Mouse (Mus musculus): ENCODE results near the gene Mpc1. TPM values are rescaled to one million over a fixed set of nuclear protein-coding genes. Genes with fewer than 3 reads are reported as not detected.
"Not testable (repeated sequence)": the region's sequence is repeated elsewhere in the genome, so short reads cannot be mapped to it uniquely, and the experiment has no call there.

Mpc1 gene
- polyA plus RNA-seq, 2 experiments: 95.6 to 184 TPM

DNA sequence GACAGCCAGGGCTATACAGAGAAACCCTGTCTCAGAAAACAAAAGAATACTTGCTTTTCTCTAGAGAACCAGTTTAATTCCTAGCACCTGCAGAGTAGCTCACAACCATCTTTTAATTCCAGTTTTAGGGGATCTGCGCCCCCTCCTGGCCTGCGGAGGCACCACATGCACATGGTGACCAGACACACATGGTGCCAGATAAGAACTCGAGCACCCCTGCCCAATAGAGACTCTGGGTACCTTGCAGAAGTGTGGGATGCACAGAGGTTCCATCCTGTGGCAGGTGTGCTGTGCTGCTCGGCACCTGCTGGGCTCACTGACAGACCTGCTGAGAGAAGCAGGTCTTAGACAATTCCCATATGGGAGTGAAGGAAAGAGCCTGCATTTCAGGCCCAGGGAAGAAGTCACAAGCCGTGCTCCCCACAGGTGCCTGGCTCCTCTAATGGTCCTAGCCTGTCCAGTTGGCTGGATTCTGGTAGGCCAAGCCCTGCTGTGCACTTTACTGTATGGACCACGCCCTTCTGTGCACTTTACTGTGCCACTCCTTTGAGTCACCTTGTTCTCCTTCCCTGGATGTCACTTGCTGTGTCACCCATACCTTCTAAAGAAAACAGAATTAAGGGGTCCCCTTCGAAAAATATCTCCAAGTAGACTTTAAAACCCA is 45.9 kb downstream of the Mpc1 start:
- H3K9ac ChIP-seq (ENCODE audit: low read depth, low read length, severe bottlenecking): no peak overlapping the region
- H3K9me3 ChIP-seq (ENCODE audit: control insufficient read depth, low read length): no peaks in the 10 kb centered on the region
- DNase-seq (ENCODE audit: low spot score) (no peak), ATAC-seq (ENCODE audit: low FRiP score, low read depth) (no peak)
- no peak overlapping the region for H3K4me3 ChIP-seq (replicated peaks; ENCODE audit: low read length)
- no peaks in the 10 kb centered on the region for H3K4me1 ChIP-seq (ENCODE audit: control insufficient read depth, insufficient read depth, low read length)
- no peaks in the 10 kb centered on the region for H3K27me3 ChIP-seq (ENCODE audit: control insufficient read depth, insufficient read depth, low read length)
- no peak overlapping the region for H3K27ac ChIP-seq (replicated peaks; ENCODE audit: low read depth, low read length)
- H3K4me2 ChIP-seq (replicated peaks; ENCODE audit: low read depth, low read length, severe bottlenecking): no peak overlapping the region
- TF ChIP-seq POLR2A (IDR thresholded peaks at IDR 0.05; ENCODE audit: borderline replicate concordance, extremely low read depth, insufficient read depth, insufficient read length): no peak
- peaks cover 18% of the 10 kb centered on the region for H3K36me3 ChIP-seq (ENCODE audit: control insufficient read depth, insufficient read depth, low read length)
- WGBS: 74% methylated on average over 7 of the region's 7 CpGs

DNA sequence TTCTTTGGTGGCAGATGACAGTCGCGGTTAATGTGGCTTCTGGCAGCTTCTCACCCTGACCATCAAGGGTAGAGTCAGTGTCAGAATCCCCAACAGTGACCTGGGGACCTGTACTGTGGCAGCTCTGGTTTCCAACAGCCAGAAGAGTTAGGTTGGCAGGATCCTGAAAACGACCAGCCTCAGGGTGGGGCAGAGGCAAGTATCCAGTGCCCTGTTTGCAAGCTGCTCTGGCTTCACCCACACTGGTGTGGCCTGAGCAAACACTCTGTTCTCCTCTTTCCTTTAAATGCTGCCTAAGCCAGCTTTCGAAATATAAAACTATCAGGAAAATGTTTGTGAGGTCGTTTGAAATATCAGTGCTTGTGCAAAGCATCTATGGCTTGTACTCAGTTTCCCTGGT is 47.9 kb downstream of the Mpc1 start:
- Histone ChIP-seq H3K9me3 (ENCODE audit: control insufficient read depth, low read length) (no peaks in the 10 kb centered on the region), H3K27ac (replicated peaks; ENCODE audit: low read depth, low read length) (no peak overlapping the region), H3K27me3 (ENCODE audit: control insufficient read depth, insufficient read depth, low read length) (no peaks in the 10 kb centered on the region), H3K36me3 (ENCODE audit: control insufficient read depth, insufficient read depth, low read length) (peaks cover 12% of the 10 kb centered on the region), H3K4me1 (ENCODE audit: control insufficient read depth, insufficient read depth, low read length) (no peaks in the 10 kb centered on the region), H3K9ac (ENCODE audit: low read depth, low read length, severe bottlenecking) (no peak overlapping the region), H3K4me2 (replicated peaks; ENCODE audit: low read depth, low read length, severe bottlenecking) (no peak overlapping the region), H3K4me3 (replicated peaks; ENCODE audit: low read length) (no peak overlapping the region)
- no peak for ATAC-seq (ENCODE audit: low FRiP score, low read depth)
- 77% methylated on average over 5 of the region's 5 CpGs for WGBS
- no peak for TF ChIP-seq POLR2A (IDR thresholded peaks at IDR 0.05; ENCODE audit: borderline replicate concordance, extremely low read depth, insufficient read depth, insufficient read length)
- no peak for DNase-seq (ENCODE audit: low spot score)

DNA sequence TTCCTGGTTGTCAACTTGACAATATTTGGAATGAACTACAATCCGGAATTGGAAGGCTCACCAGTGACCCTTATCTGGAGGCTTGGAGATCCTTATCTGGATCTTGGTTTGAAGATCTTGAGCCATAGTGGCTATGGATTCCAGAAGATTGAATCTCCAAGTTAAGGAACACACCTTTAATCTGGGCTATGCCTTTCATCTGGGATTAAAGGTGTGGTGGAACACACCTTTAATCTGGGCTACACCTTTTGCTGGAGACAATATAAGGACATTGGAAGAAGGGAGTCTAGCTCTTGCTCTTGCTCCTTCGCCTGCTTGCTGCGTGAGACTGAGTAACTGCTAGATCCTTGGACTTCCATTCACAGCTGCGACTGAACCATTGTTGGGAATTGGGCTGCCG is 54.5 kb downstream of the Mpc1 start, which contains the start of gene Prr18:
Gene Prr18, plus strand, starts transcription at position 301 of the 400 bp plus-strand sequence.
- peaks cover 32% of the 10 kb centered on the region for H3K27me3 ChIP-seq (ENCODE audit: control insufficient read depth, insufficient read depth, low read length)
- ATAC-seq (ENCODE audit: low FRiP score, low read depth); DNase-seq (ENCODE audit: low spot score); H3K36me3 ChIP-seq (ENCODE audit: control insufficient read depth, insufficient read depth, low read length); H3K4me3 ChIP-seq (replicated peaks; ENCODE audit: low read length); H3K4me2 ChIP-seq (replicated peaks; ENCODE audit: low read depth, low read length, severe bottlenecking); H3K4me1 ChIP-seq (ENCODE audit: control insufficient read depth, insufficient read depth, low read length); H3K27ac ChIP-seq (replicated peaks; ENCODE audit: low read depth, low read length); H3K9me3 ChIP-seq (ENCODE audit: control insufficient read depth, low read length); H3K9ac ChIP-seq (ENCODE audit: low read depth, low read length, severe bottlenecking): not testable (repeated sequence)
- WGBS: no CpG with 5 or more reads among the region's 5 CpGs

DNA sequence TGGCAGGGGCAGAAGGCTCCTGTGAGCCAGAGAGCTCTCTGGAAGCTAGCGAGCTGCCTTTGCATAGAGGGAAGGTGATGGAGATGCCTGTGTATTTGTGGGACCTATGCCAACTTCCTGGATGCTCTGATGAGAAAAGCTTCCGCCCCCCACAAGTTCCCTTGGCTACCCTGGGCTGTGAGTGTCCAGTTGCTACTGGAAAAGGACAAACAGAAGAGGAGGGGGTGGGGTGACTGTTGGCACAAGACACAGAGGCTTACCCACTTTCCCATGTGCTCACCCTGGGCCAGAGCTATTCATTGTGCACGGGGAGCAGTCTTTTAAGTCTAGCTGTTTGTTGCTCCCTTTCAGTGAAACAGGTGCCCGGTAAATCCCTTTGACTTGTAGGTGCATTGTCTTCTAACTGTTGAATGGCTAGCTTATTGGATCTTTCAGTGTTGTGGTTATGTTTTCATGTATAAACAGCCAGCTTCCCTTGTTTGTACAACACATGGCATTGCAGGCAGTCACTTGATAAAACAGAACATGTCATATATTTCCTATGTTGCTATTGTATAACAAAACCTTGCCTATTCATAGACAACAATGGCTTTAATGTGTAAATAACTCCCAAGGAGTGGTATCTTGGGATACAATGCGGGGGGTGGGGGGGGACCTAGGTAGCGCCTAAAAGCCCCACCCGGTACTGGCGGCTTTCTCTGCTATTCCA is 57.1 kb downstream of the Mpc1 start:
- Histone ChIP-seq H3K4me2 (replicated peaks; ENCODE audit: low read depth, low read length, severe bottlenecking) (peak overlapping the region; percentile 99), H3K4me3 (replicated peaks; ENCODE audit: low read length) (peak overlapping the region; percentile 51), H3K9ac (ENCODE audit: low read depth, low read length, severe bottlenecking) (no peak overlapping the region), H3K9me3 (ENCODE audit: control insufficient read depth, low read length) (no peaks in the 10 kb centered on the region), H3K36me3 (ENCODE audit: control insufficient read depth, insufficient read depth, low read length) (no peaks in the 10 kb centered on the region), H3K27ac (replicated peaks; ENCODE audit: low read depth, low read length) (no peak overlapping the region), H3K4me1 (ENCODE audit: control insufficient read depth, insufficient read depth, low read length) (no peaks in the 10 kb centered on the region; the same call in 1 of the 2 replicates), H3K27me3 (ENCODE audit: control insufficient read depth, insufficient read depth, low read length) (peaks cover 39% of the 10 kb centered on the region)
- 35% methylated on average over 8 of the region's 8 CpGs for whole genome bisulfite sequencing
- TF ChIP-seq POLR2A (IDR thresholded peaks at IDR 0.05; ENCODE audit: borderline replicate concordance, extremely low read depth, insufficient read depth, insufficient read length): no peak
- no peak for DNase-seq (ENCODE audit: low spot score)
- ATAC-seq (ENCODE audit: low FRiP score, low read depth): no peak

DNA sequence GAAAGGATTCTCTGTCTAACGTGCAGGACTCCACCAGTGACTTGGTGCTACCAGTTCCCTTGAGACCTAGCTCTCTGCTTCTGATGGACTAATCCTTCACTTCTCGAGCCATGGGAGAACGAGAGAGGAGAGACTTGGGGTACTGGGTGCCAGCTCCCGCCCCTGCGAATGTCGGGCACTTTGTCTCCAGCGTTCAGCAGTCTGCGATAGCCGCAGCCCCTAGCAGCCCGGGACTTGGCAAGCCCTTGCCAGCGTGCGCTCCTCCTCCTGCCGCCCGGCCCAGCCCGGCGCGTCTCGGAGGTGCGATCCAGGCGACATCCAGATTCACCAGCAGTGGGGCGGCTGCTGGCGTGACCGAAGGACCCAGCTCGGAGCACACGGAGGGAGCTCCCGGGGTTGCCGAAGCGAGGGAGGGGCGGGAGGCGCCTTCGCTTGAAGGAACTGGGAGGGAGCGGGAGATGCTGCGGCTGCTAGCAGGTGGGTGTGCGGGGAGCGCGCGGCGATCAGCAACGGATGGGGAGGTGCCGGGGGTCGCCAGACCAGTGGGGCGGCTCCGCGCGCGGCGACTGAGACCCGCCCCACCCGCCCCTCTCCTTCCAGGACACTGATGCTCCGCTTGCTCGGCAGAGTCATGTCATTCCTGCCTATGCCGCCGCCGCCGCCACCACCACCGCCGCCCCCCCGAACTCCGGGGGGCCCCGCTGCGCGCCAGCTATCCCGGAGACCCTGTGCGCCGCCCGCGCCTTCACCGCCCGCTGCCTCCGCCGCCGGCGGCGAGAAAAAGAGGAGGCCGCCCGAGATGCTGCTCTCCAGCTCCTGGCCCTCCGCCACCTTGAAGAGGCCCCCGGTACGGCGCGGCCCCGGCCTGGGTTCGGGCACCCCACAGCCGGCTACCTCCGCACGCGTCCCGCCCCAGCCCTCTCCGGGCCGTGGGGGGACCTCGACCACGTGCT is 58.0 kb downstream of the Mpc1 start:
- H3K4me2 ChIP-seq (replicated peaks; ENCODE audit: low read depth, low read length, severe bottlenecking): peak overlapping the region; percentile 99
- under 1% methylated on average over 48 of the region's 92 CpGs for WGBS
- H3K4me1 ChIP-seq (ENCODE audit: control insufficient read depth, insufficient read depth, low read length): no peaks in the 10 kb centered on the region; the same call in 1 of the 2 replicates
- peak; percentile 60 for ATAC-seq (ENCODE audit: low FRiP score, low read depth)
- peaks cover 39% of the 10 kb centered on the region for H3K27me3 ChIP-seq (ENCODE audit: control insufficient read depth, insufficient read depth, low read length)
- H3K9ac ChIP-seq (ENCODE audit: low read depth, low read length, severe bottlenecking): peak overlapping the region; percentile 59
- no peaks in the 10 kb centered on the region for H3K36me3 ChIP-seq (ENCODE audit: control insufficient read depth, insufficient read depth, low read length)
- DNase-seq (ENCODE audit: low spot score): no peak
- no peak for TF ChIP-seq POLR2A (IDR thresholded peaks at IDR 0.05; ENCODE audit: borderline replicate concordance, extremely low read depth, insufficient read depth, insufficient read length)
- no peak overlapping the region for H3K27ac ChIP-seq (replicated peaks; ENCODE audit: low read depth, low read length)
- no peaks in the 10 kb centered on the region for H3K9me3 ChIP-seq (ENCODE audit: control insufficient read depth, low read length)
- peak overlapping the region; percentile 51 for H3K4me3 ChIP-seq (replicated peaks; ENCODE audit: low read length)

Data from limb, embryonic 14.5 days (tissue).